Mouse (Mus musculus) heart, embryonic 13.5 days (tissue): ENCODE data around the gene Abl1. TPM values are rescaled to one million over a fixed set of nuclear protein-coding genes. Genes with fewer than 3 reads are reported as not detected.

Source experiments
- polyA plus RNA-seq: library from polyadenylated mRNA; unstranded; fragments of >200 nt; fragmentation: Nextera tagmentation; extraction: Ambion mirVana; gene quantifications from 2 replicates; pipeline ENCODE4 v1.2.1, GENCODE M21; 2015

The Abl1 gene
- polyA plus RNA-seq, 1 experiment from 2014 or later = 27.9 TPM

Other genes with a start within 250 kb of the Abl1 start
- 10.4 and 12.5 TPM in 2 replicates for gene Ass1, start 218.2 kb upstream of the Abl1 start, polyA plus RNA-seq
- gene Fubp3, start 115.7 kb upstream of the Abl1 start, polyA plus RNA-seq = 43.4 and 44.6 TPM in 2 replicates
- gene Prdm12, start 48.3 kb upstream of the Abl1 start, polyA plus RNA-seq = not detected in 2 replicates
- 41.3 and 43.9 TPM in 2 replicates for gene Exosc2, start 17.7 kb upstream of the Abl1 start, polyA plus RNA-seq
- gene Qrfp, start 122.2 kb downstream of the Abl1 start, polyA plus RNA-seq = 0.05 and 0.09 TPM in 2 replicates
- 0.08 TPM in 1 of 2 replicates, not detected in the other for gene Fibcd1, start 157.6 kb downstream of the Abl1 start, polyA plus RNA-seq
- gene Lamc3, start 198.9 kb downstream of the Abl1 start, polyA plus RNA-seq = 0.32 and 0.43 TPM in 2 replicates